Mouse (Mus musculus) limb, embryonic 14.5 days (tissue): ENCODE data around the gene Tcn2. TPM values are rescaled to one million over a fixed set of nuclear protein-coding genes. Genes with fewer than 3 reads are reported as not detected.

Source experiments
- ATAC-seq: fragments of 200-750 bp; cut with Nextera tagmentation; 2 replicates; pipeline ENCODE4 v1.8.0; 2017; ENCODE audit warnings: low read depth, moderate number of reproducible peaks, moderate TSS enrichment; ENCODE audit not compliant: low FRiP score
- DNase-seq: peaks from one replicate; pipeline ENCODE4 v3.0.0-alpha.2; 2015; ENCODE audit warnings: low spot score
- H3K27ac ChIP-seq: fragments of 300-500 bp; sonication (generic); replicated peaks from 2 replicates; pipeline ENCODE4 v1.5.1; 2014; ENCODE audit warnings: low read depth, mild to moderate bottlenecking, low read length, moderate library complexity, mixed read lengths
- H3K27me3 ChIP-seq: fragments of 300-500 bp; sonication (generic); 2 replicates; pipeline ENCODE4 v1.6.1; 2014; ENCODE audit warnings: low read length, mixed read lengths; ENCODE audit not compliant: control insufficient read depth, insufficient read depth
- H3K36me3 ChIP-seq: fragments of 300-500 bp; sonication (generic); 2 replicates; pipeline ENCODE4 v1.6.1; 2014; ENCODE audit warnings: mild to moderate bottlenecking, low read length, moderate library complexity, mixed read lengths; ENCODE audit not compliant: control insufficient read depth, insufficient read depth
- H3K4me1 ChIP-seq: fragments of 300-500 bp; sonication (generic); 2 replicates; pipeline ENCODE4 v1.6.1; 2014; ENCODE audit warnings: antibody characterized with exemption, low read length, mixed read lengths; ENCODE audit not compliant: control insufficient read depth, insufficient read depth
- H3K4me2 ChIP-seq: fragments of 300-500 bp; sonication (generic); replicated peaks from 2 replicates; pipeline ENCODE4 v1.6.1; 2014; ENCODE audit warnings: low read depth, mild to moderate bottlenecking, low read length, moderate library complexity; ENCODE audit not compliant: severe bottlenecking
- H3K4me3 ChIP-seq: fragments of 300-500 bp; sonication (generic); replicated peaks from 2 replicates; pipeline ENCODE4 v1.5.1; 2014; ENCODE audit warnings: low read length
- H3K9ac ChIP-seq: fragments of 300-500 bp; sonication (generic); 2 replicates; pipeline ENCODE4 v1.6.1; 2014; ENCODE audit warnings: mild to moderate bottlenecking, low read depth, low read length, moderate library complexity; ENCODE audit not compliant: severe bottlenecking
- H3K9me3 ChIP-seq: fragments of 300-500 bp; sonication (generic); 2 replicates; pipeline ENCODE4 v1.6.1; 2016; ENCODE audit warnings: low read length; ENCODE audit not compliant: control insufficient read depth
- POLR2A ChIP-seq: fragments of 200-500 bp; IDR thresholded peaks from 2 replicates; pipeline ENCODE4 v1.8.0; 2012; ENCODE audit warnings: inconsistent platforms, mild to moderate bottlenecking, moderate library complexity, borderline replicate concordance; ENCODE audit not compliant: insufficient read depth, insufficient read length; ENCODE audit errors: extremely low read depth
- WGBS: fragments of 180-500 bp; shearing (Covaris S2); extraction: QIAGEN DNeasy Blood & Tissue Kit; methylation state at CpG from one replicate; pipeline ENCODE4 v1.1.7; 2014; 5-methylcytosine and 5-hydroxymethylcytosine counted together
- polyA plus RNA-seq, 2 experiments: library from polyadenylated mRNA; depleted of rRNA in 1 of 2; stranded (reverse) in 1 of 2; unstranded in 1 of 2; fragments of >200 nt; fragmentation: Nextera tagmentation in 1 of 2; extraction: Ambion mirVana in 1 of 2; gene quantifications; 2 replicates each; pipeline versions ENCODE4 v1.2.1 to v1.2.3; 2012 to 2014

Tcn2 gene
- polyA plus RNA-seq, 2 experiments: 51.5 to 54.3 TPM

DNA sequence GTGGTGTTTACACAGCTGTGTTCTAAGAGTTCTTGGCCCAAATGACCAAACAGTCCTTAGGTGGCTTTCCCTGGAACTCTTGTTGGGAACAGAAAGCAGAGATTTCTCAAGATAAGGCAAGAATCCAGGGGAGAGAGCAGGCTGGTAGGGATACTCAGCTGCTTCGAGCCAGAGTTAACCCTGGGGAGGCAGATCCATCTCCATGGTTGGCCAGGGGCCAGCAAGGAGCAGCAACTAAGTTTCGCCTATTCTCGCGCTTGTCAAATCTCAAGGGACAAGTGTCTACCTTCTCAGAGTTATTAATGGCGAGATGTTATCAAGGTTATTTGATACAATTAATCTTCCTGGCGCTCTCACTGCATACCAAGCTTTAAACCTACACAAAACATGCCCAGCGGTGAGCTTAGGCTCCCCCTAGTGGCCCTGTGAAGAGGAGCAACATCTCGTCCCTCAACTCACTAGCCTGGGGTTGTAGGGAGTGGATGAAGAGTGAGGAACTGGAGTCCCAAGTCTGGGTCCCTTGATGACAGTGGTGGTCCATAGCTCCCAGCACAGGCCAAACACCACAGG lies 10.6 kb downstream of the Tcn2 start:
- WGBS: 35% methylated on average over 8 of the region's 8 CpGs
- Histone ChIP-seq H3K27me3 (no peaks in the 10 kb centered on the region), H3K36me3 (peaks cover 30% of the 10 kb centered on the region), H3K9me3 (no peaks in the 10 kb centered on the region), H3K9ac (no peak overlapping the region), H3K4me2 (no peak overlapping the region), H3K4me3 (no peak overlapping the region), H3K27ac (no peak overlapping the region), H3K4me1 (no peaks in the 10 kb centered on the region)
- DNase-seq: peak; percentile 26
- ATAC-seq: no peak
- no peak for TF ChIP-seq POLR2A

GRCm38 (mm10) chr11:3920476-3920875 lies 11.5 kb downstream of the Tcn2 start:
- DNase-seq (no peak), ATAC-seq (no peak)
- no peak overlapping the region for H3K4me2 ChIP-seq
- 88% methylated on average over 7 of the region's 7 CpGs for WGBS
- no peak overlapping the region for H3K9ac ChIP-seq
- H3K27me3 ChIP-seq: no peaks in the 10 kb centered on the region
- no peaks in the 10 kb centered on the region for H3K4me1 ChIP-seq
- peaks cover 22% of the 10 kb centered on the region for H3K36me3 ChIP-seq
- H3K9me3 ChIP-seq: no peaks in the 10 kb centered on the region
- H3K27ac ChIP-seq: no peak overlapping the region
- no peak for TF ChIP-seq POLR2A
- no peak overlapping the region for H3K4me3 ChIP-seq

DNA sequence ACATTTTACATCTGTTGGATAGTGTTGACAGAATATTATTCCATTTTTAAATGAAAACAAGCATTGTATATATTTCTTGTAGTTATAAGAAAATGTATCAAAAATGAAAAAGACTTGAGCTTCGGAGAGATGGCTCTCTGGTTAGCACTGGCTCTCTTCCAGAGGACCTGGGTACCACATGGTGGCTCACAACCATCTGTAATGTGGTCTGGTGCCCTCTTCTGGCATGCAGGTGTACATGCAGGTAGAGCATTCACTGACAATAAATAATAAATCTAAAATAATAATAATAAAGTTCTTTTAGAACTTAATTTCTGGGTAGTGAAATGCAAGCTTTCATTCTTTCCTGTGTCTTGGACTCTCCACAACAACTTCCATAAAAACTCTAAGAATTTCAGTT lies 13.2 kb downstream of the Tcn2 start:
- no peak overlapping the region for H3K9ac ChIP-seq
- no peaks in the 10 kb centered on the region for H3K27me3 ChIP-seq
- H3K4me3 ChIP-seq: no peak overlapping the region
- no peaks in the 10 kb centered on the region for H3K9me3 ChIP-seq
- 45% methylated on average over 1 of the region's 1 CpGs for WGBS
- no peak for ATAC-seq
- no peak overlapping the region for H3K27ac ChIP-seq
- DNase-seq: no peak
- no peak for TF ChIP-seq POLR2A
- no peaks in the 10 kb centered on the region; the same call in 1 of the 2 replicates for H3K4me1 ChIP-seq
- peaks cover 11% of the 10 kb centered on the region; the same call in 1 of the 2 replicates for H3K36me3 ChIP-seq
- no peak overlapping the region for H3K4me2 ChIP-seq

GRCm38 (mm10) chr11:3914109-3914840 lies 17.7 kb downstream of the Tcn2 start, which contains the start of gene Slc35e4:
Slc35e4 (minus strand) TSS chr11:3914664.
- DNase-seq (peak; percentile 86), ATAC-seq (peak; percentile 67)
- peak within 1 kb of the TSS; percentile 60 for H3K4me3 ChIP-seq
- peaks cover 5% of the 10 kb centered on the region for H3K27me3 ChIP-seq
- H3K4me2 ChIP-seq: peak within 1 kb of the TSS; percentile 93
- H3K27ac ChIP-seq: peak within 1 kb of the TSS; percentile 70
- no peaks in the 10 kb centered on the region for H3K36me3 ChIP-seq
- H3K9ac ChIP-seq: peak within 1 kb of the TSS; percentile 52
- TF ChIP-seq POLR2A: no peak
- peaks cover 16% of the 10 kb centered on the region for H3K4me1 ChIP-seq
- under 1% methylated on average over 27 of the region's 28 CpGs for WGBS
- no peaks in the 10 kb centered on the region for H3K9me3 ChIP-seq

GRCm38 (mm10) chr11:3913316-3914108 lies 18.4 kb downstream of the Tcn2 start:
- Histone ChIP-seq H3K27me3 (peaks cover 5% of the 10 kb centered on the region), H3K4me2 (peak overlapping the region; percentile 93), H3K36me3 (no peaks in the 10 kb centered on the region), H3K4me1 (peaks cover 16% of the 10 kb centered on the region), H3K9ac (peak overlapping the region; percentile 52), H3K27ac (peak overlapping the region; percentile 70), H3K4me3 (peak overlapping the region; percentile 60), H3K9me3 (no peaks in the 10 kb centered on the region)
- 0 out of 2 replicates have a peak, but pooled peaks have one; percentile 33 for TF ChIP-seq POLR2A
- ATAC-seq (peak; percentile 86), DNase-seq (peak; percentile 80)
- under 1% methylated on average over 60 of the region's 65 CpGs for WGBS
